Mouse (Mus musculus): ENCODE data around the gene Aph1b.

DNA sequence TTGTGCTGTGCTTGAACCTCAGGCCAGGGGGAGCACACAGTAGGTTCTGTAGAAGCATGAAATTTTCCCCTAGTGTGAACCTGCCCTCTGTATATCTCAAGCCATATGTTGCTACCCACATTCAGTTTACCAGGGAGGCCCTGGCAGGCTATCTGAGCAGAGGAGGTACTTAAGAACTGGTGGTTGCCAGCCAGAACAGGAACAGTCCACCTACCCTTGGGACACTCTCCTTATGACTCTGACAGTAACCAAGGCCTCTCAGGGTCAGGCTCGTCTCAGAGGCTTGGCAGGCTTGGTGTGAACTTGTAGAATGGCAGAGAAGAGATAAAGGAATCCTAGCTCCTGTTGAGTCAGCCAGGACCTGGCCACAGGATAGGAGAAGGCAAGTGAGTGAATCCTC, 34.3 kb downstream of the Aph1b start:
- TF ChIP-seq CTCF (IDR thresholded peaks at IDR 0.05; ENCODE audit: low read depth) (no peak), EP300 (IDR thresholded peaks at IDR 0.05; ENCODE audit: low read depth) (no peak)
